In the genomic region with DNA sequence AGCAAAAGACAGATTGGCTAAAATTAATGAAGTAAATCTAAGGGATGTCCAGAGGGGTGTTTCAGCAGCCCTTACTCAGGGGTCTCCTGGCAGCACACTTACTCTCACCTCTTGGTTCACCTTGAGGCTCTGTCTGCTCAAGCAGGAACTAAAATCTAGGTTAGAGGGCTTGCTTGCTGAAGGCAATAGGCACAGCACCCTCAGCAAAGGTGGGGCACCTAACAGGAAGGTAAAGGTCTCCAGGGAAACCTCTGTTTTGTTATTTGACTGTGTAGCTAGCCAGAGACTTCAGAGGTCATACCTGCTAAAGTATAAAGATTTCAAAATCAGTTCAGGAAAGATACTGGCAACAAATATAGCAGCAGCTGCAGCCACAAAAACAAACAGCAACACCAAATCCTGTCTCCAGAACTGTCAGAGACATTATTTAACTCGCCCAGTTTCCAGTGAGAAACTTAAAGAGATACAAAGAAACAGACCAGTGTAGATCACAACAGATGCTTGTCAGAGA, we compare ENCODE assay signal across 32 mouse cellular contexts. TPM values are rescaled to one million over a fixed set of nuclear protein-coding genes. Genes with fewer than 3 reads are reported as not detected.
DNase-seq lines count a peak whose midpoint lies in the region; ATAC-seq and TF ChIP-seq lines count a peak whose summit lies in the region.
"Had no signal": no experiment of that assay in that cellular context is flagged by ENCODE, and none has a peak within 500 bp of the region (broad histone marks: within the 10 kb centered on the region; RNA-seq: fewer than 3 reads in every experiment).

No protein-coding gene starts in this region.

- no peak overlapping the region for H3K4me3 ChIP-seq in intestine, embryonic 15.5 days (replicated peaks)
- H3K4me3 ChIP-seq in intestine, embryonic 16.5 days (ENCODE audit: low read length), result no peak overlapping the region
- no peak overlapping the region for H3K4me3 ChIP-seq in lung, postnatal 0 days (ENCODE audit: low read depth, low read length)
- H3K4me3 ChIP-seq in stomach, embryonic 15.5 days (replicated peaks), result no peak overlapping the region
- no peak overlapping the region for H3K4me3 ChIP-seq in midbrain, embryonic 10.5 days
- H3K4me3 ChIP-seq: embryonic facial prominence, embryonic 12.5 days; embryonic facial prominence, embryonic 15.5 days; gastrocnemius, adult 2 months; heart, adult 2 months; heart, embryonic 10.5 days; heart, embryonic 13.5 days had no signal

- no peaks in the 10 kb centered on the region for H3K36me3 ChIP-seq in intestine, embryonic 15.5 days
- H3K36me3 ChIP-seq in intestine, embryonic 16.5 days (ENCODE audit: control insufficient read depth, insufficient read depth, low read length), result no peaks in the 10 kb centered on the region
- no peaks in the 10 kb centered on the region for H3K36me3 ChIP-seq in lung, postnatal 0 days (ENCODE audit: insufficient read depth, low read length)
- H3K36me3 ChIP-seq in stomach, embryonic 15.5 days, result no peaks in the 10 kb centered on the region
- H3K36me3 ChIP-seq in midbrain, embryonic 10.5 days, result no peaks in the 10 kb centered on the region
- H3K36me3 ChIP-seq: embryonic facial prominence, embryonic 12.5 days; embryonic facial prominence, embryonic 15.5 days; heart, embryonic 10.5 days; heart, embryonic 13.5 days had no signal

- 0 out of 2 replicates have a peak, but pooled peaks have one; percentile 35 for ATAC-seq in intestine, embryonic 15.5 days
- no peak; the same call in 1 of the 2 replicates for ATAC-seq in intestine, embryonic 16.5 days
- no peak for ATAC-seq in lung, postnatal 0 days
- no peak for ATAC-seq in stomach, embryonic 15.5 days (ENCODE audit: insufficient read depth, low FRiP score, low read depth)
- ATAC-seq: CD4-positive, CD25-positive, alpha-beta regulatory T cell, adult 4 months; forebrain, embryonic 14.5 days; forebrain, postnatal 0 days had no signal

- H3K4me2 ChIP-seq in intestine, embryonic 15.5 days (replicated peaks), result no peak overlapping the region
- no peak overlapping the region for H3K4me2 ChIP-seq in intestine, embryonic 16.5 days (ENCODE audit: low read depth, low read length)
- no peak overlapping the region for H3K4me2 ChIP-seq in lung, postnatal 0 days (replicated peaks; ENCODE audit: low read depth, low read length)
- no peak overlapping the region for H3K4me2 ChIP-seq in stomach, embryonic 15.5 days
- H3K4me2 ChIP-seq: embryonic facial prominence, embryonic 12.5 days; embryonic facial prominence, embryonic 15.5 days; heart, embryonic 13.5 days; hindbrain, embryonic 14.5 days had no signal

- no peaks in the 10 kb centered on the region for H3K4me1 ChIP-seq in intestine, embryonic 15.5 days (replicated peaks)
- peaks cover 3% of the 10 kb centered on the region; the same call in 1 of the 2 replicates for H3K4me1 ChIP-seq in intestine, embryonic 16.5 days (ENCODE audit: control insufficient read depth, insufficient read depth, low read length)
- H3K4me1 ChIP-seq in lung, postnatal 0 days (ENCODE audit: insufficient read depth, low read depth, low read length), result no peaks in the 10 kb centered on the region
- H3K4me1 ChIP-seq in stomach, embryonic 15.5 days, result peaks cover 8% of the 10 kb centered on the region; the same call in 1 of the 2 replicates
- no peaks in the 10 kb centered on the region for H3K4me1 ChIP-seq in midbrain, embryonic 10.5 days
- H3K4me1 ChIP-seq: embryonic facial prominence, embryonic 12.5 days; embryonic facial prominence, embryonic 15.5 days had no signal

- no peaks in the 10 kb centered on the region for H3K9me3 ChIP-seq in intestine, embryonic 15.5 days
- no peaks in the 10 kb centered on the region for H3K9me3 ChIP-seq in intestine, embryonic 16.5 days (ENCODE audit: control insufficient read depth, low read length)
- no peaks in the 10 kb centered on the region for H3K9me3 ChIP-seq in lung, postnatal 0 days (ENCODE audit: low read length)
- H3K9me3 ChIP-seq in stomach, embryonic 15.5 days, result no peaks in the 10 kb centered on the region
- no peaks in the 10 kb centered on the region for H3K9me3 ChIP-seq in midbrain, embryonic 10.5 days (replicated peaks)
- H3K9me3 ChIP-seq: embryonic facial prominence, embryonic 12.5 days; embryonic facial prominence, embryonic 15.5 days; heart, embryonic 10.5 days; heart, embryonic 13.5 days had no signal

- no peaks in the 10 kb centered on the region for H3K27me3 ChIP-seq in intestine, embryonic 15.5 days (replicated peaks)
- H3K27me3 ChIP-seq in intestine, embryonic 16.5 days (replicated peaks; ENCODE audit: control insufficient read depth, insufficient read depth, low read length), result no peaks in the 10 kb centered on the region
- no peaks in the 10 kb centered on the region for H3K27me3 ChIP-seq in lung, postnatal 0 days (replicated peaks; ENCODE audit: insufficient read depth, low read length)
- no peaks in the 10 kb centered on the region for H3K27me3 ChIP-seq in stomach, embryonic 15.5 days (replicated peaks)
- H3K27me3 ChIP-seq in midbrain, embryonic 10.5 days (ENCODE audit: low read depth, poor library complexity, severe bottlenecking), result no peaks in the 10 kb centered on the region
- H3K27me3 ChIP-seq: embryonic facial prominence, embryonic 12.5 days; embryonic facial prominence, embryonic 15.5 days; heart, embryonic 13.5 days had no signal

- no peak overlapping the region for H3K27ac ChIP-seq in intestine, embryonic 15.5 days
- H3K27ac ChIP-seq in intestine, embryonic 16.5 days (ENCODE audit: low read length), result no peak overlapping the region
- no peak overlapping the region for H3K27ac ChIP-seq in lung, postnatal 0 days (ENCODE audit: low read length)
- peak overlapping the region; percentile 38; the same call in 1 of the 2 replicates for H3K27ac ChIP-seq in stomach, embryonic 15.5 days
- no peak overlapping the region for H3K27ac ChIP-seq in midbrain, embryonic 10.5 days (replicated peaks)
- H3K27ac ChIP-seq: embryonic facial prominence, embryonic 12.5 days; embryonic facial prominence, embryonic 15.5 days; gastrocnemius, adult 2 months; heart, adult 2 months; heart, embryonic 10.5 days; heart, embryonic 13.5 days; hindbrain, embryonic 14.5 days had no signal

- TF ChIP-seq EP300 in lung, postnatal 0 days (IDR thresholded peaks at IDR 0.05), result no peak

- 30% methylated on average over 1 of the region's 1 CpGs for WGBS in intestine, embryonic 15.5 days
- 39% methylated on average over 1 of the region's 1 CpGs for WGBS in intestine, embryonic 16.5 days
- WGBS in lung, postnatal 0 days, result 32% methylated on average over 1 of the region's 1 CpGs
- WGBS in stomach, embryonic 15.5 days, result 24% methylated on average over 1 of the region's 1 CpGs
- 40% methylated on average over 1 of the region's 1 CpGs for WGBS in midbrain, embryonic 10.5 days

- DNase-seq in lung, postnatal 0 days (ENCODE audit: low spot score), result peak; percentile 44
- DNase-seq in lung, postnatal 14 days, result no peak
- peak; percentile 40 for DNase-seq in A20 (ENCODE audit: low read depth, low spot score)
- DNase-seq in kidney, postnatal 36 days, result no peak
- DNase-seq in midbrain, embryonic 10.5 days (ENCODE audit: low spot score), result no peak
- DNase-seq: adrenal gland, adult 2 months; adrenal gland, postnatal 14 days; cerebellum, adult 11 months; cerebellum, adult 2 months; cerebellum, adult 9-11 months; cerebellum, postnatal 25 days; forebrain, postnatal 0 days; gastrocnemius, adult 2 months; gastrocnemius, postnatal 14 days; heart, adult 2 months; heart, postnatal 14 days; heart, postnatal 4 days had no signal

- no peak for TF ChIP-seq CTCF in lung, postnatal 0 days (IDR thresholded peaks at IDR 0.05)

- H3K9ac ChIP-seq in intestine, embryonic 15.5 days, result no peak overlapping the region
- no peak overlapping the region for H3K9ac ChIP-seq in intestine, embryonic 16.5 days (ENCODE audit: low read depth, low read length)
- H3K9ac ChIP-seq in lung, postnatal 0 days (replicated peaks; ENCODE audit: low read depth), result no peak overlapping the region
- no peak overlapping the region for H3K9ac ChIP-seq in stomach, embryonic 15.5 days
- H3K9ac ChIP-seq: embryonic facial prominence, embryonic 12.5 days; embryonic facial prominence, embryonic 15.5 days; forebrain, postnatal 0 days; heart, embryonic 13.5 days; hindbrain, embryonic 14.5 days had no signal

RNA-seq across cellular contexts. Expression of a gene that starts 10.0 kb away (rescaled TPM):
- polyA plus RNA-seq in intestine, embryonic 15.5 days (2015; fragmentation: Nextera tagmentation; extraction: Ambion mirVana), result 12.0 and 12.3 TPM in 2 replicates
- 23.2 and 28.6 TPM in 2 replicates for polyA plus RNA-seq in intestine, embryonic 16.5 days (2015; fragmentation: Nextera tagmentation; extraction: Ambion mirVana)
- polyA plus RNA-seq in lung, postnatal 0 days (2015; fragmentation: Nextera tagmentation; extraction: Ambion mirVana), result 0.10 and 0.33 TPM in 2 replicates
- 2.2 and 2.8 TPM in 2 replicates for polyA plus RNA-seq in stomach, embryonic 15.5 days (2015; fragmentation: Nextera tagmentation; extraction: Ambion mirVana)
- polyA plus RNA-seq in midbrain, embryonic 10.5 days (2016; fragmentation: Nextera tagmentation; extraction: Ambion mirVana), result not detected in 2 replicates
- polyA plus RNA-seq: C2C12; CD4-positive, CD25-positive, alpha-beta regulatory T cell, adult 4 months; cerebellum, adult 2 months; forebrain, embryonic 11.5 days; forebrain, embryonic 14.5 days; forebrain, postnatal 0 days; frontal cortex, adult 2 months; heart, embryonic 10.5 days; heart, embryonic 13.5 days; hindbrain, embryonic 11.5 days; hindbrain, embryonic 14.5 days had no signal

RNA-seq across cellular contexts. Expression of a gene that starts 18.4 kb away (rescaled TPM):
- not detected in 2 replicates for polyA plus RNA-seq in intestine, embryonic 15.5 days (2015; fragmentation: Nextera tagmentation; extraction: Ambion mirVana)
- polyA plus RNA-seq in intestine, embryonic 16.5 days (2015; fragmentation: Nextera tagmentation; extraction: Ambion mirVana), result not detected in 2 replicates
- not detected in 2 replicates for polyA plus RNA-seq in lung, postnatal 0 days (2015; fragmentation: Nextera tagmentation; extraction: Ambion mirVana)
- polyA plus RNA-seq in stomach, embryonic 15.5 days (2015; fragmentation: Nextera tagmentation; extraction: Ambion mirVana), result not detected in 2 replicates
- not detected in 2 replicates for polyA plus RNA-seq in midbrain, embryonic 10.5 days (2016; fragmentation: Nextera tagmentation; extraction: Ambion mirVana)
- polyA plus RNA-seq: adrenal gland, adult 2 months; C2C12; CD4-positive, CD25-positive, alpha-beta regulatory T cell, adult 4 months; cerebellum, adult 2 months; embryonic facial prominence, embryonic 12.5 days; embryonic facial prominence, embryonic 15.5 days; forebrain, embryonic 11.5 days; forebrain, embryonic 14.5 days; forebrain, postnatal 0 days; frontal cortex, adult 2 months; heart, adult 2 months; heart, embryonic 10.5 days; heart, embryonic 13.5 days; heart, embryonic 16.5 days; hindbrain, embryonic 11.5 days; hindbrain, embryonic 14.5 days had no signal

RNA-seq across cellular contexts. Expression of a gene that starts 37.2 kb away (rescaled TPM):
- polyA plus RNA-seq in intestine, embryonic 15.5 days (2015; fragmentation: Nextera tagmentation; extraction: Ambion mirVana), result 2.9 and 3.8 TPM in 2 replicates
- 3.3 and 3.7 TPM in 2 replicates for polyA plus RNA-seq in intestine, embryonic 16.5 days (2015; fragmentation: Nextera tagmentation; extraction: Ambion mirVana)
- polyA plus RNA-seq in lung, postnatal 0 days (2015; fragmentation: Nextera tagmentation; extraction: Ambion mirVana), result 14.6 and 20.7 TPM in 2 replicates
- polyA plus RNA-seq in stomach, embryonic 15.5 days (2015; fragmentation: Nextera tagmentation; extraction: Ambion mirVana), result 5.2 and 5.7 TPM in 2 replicates
- polyA plus RNA-seq in midbrain, embryonic 10.5 days (2016; fragmentation: Nextera tagmentation; extraction: Ambion mirVana), result 1.7 and 1.9 TPM in 2 replicates

RNA-seq across cellular contexts. Expression of a gene that starts 39.8 kb away (rescaled TPM):
- polyA plus RNA-seq in intestine, embryonic 15.5 days (2015; fragmentation: Nextera tagmentation; extraction: Ambion mirVana), result not detected in 2 replicates
- polyA plus RNA-seq in intestine, embryonic 16.5 days (2015; fragmentation: Nextera tagmentation; extraction: Ambion mirVana), result not detected in 2 replicates
- polyA plus RNA-seq in lung, postnatal 0 days (2015; fragmentation: Nextera tagmentation; extraction: Ambion mirVana), result not detected in 2 replicates
- polyA plus RNA-seq in stomach, embryonic 15.5 days (2015; fragmentation: Nextera tagmentation; extraction: Ambion mirVana), result not detected in 2 replicates
- polyA plus RNA-seq in midbrain, embryonic 10.5 days (2016; fragmentation: Nextera tagmentation; extraction: Ambion mirVana), result not detected in 2 replicates
- polyA plus RNA-seq: adrenal gland, adult 2 months; C2C12; CD4-positive, CD25-positive, alpha-beta regulatory T cell, adult 4 months; cerebellum, adult 2 months; embryonic facial prominence, embryonic 12.5 days; embryonic facial prominence, embryonic 15.5 days; forebrain, embryonic 11.5 days; forebrain, embryonic 14.5 days; forebrain, postnatal 0 days; frontal cortex, adult 2 months; heart, adult 2 months; heart, embryonic 10.5 days; heart, embryonic 13.5 days; heart, embryonic 16.5 days; hindbrain, embryonic 11.5 days; hindbrain, embryonic 14.5 days had no signal

RNA-seq across cellular contexts. Expression of a gene that starts 47.0 kb away (rescaled TPM):
- polyA plus RNA-seq in intestine, embryonic 15.5 days (2015; fragmentation: Nextera tagmentation; extraction: Ambion mirVana), result 194 and 203 TPM in 2 replicates
- polyA plus RNA-seq in intestine, embryonic 16.5 days (2015; fragmentation: Nextera tagmentation; extraction: Ambion mirVana), result 208 and 220 TPM in 2 replicates
- polyA plus RNA-seq in lung, postnatal 0 days (2015; fragmentation: Nextera tagmentation; extraction: Ambion mirVana), result 228 and 243 TPM in 2 replicates
- polyA plus RNA-seq in stomach, embryonic 15.5 days (2015; fragmentation: Nextera tagmentation; extraction: Ambion mirVana), result 190 and 208 TPM in 2 replicates
- 216 and 236 TPM in 2 replicates for polyA plus RNA-seq in midbrain, embryonic 10.5 days (2016; fragmentation: Nextera tagmentation; extraction: Ambion mirVana)

Comparison
In these comparisons a context has a peak if more than half of its experiments do, and no peak if none do; other contexts are left out.
1. DNase-seq: peak in lung, postnatal 0 days (single experiment) and A20 (single experiment); none in lung, postnatal 14 days (single experiment), kidney, postnatal 36 days (0 of 2) and midbrain, embryonic 10.5 days (single experiment).